8 mouse cellular contexts compared by ENCODE assay signal in the genomic region with DNA sequence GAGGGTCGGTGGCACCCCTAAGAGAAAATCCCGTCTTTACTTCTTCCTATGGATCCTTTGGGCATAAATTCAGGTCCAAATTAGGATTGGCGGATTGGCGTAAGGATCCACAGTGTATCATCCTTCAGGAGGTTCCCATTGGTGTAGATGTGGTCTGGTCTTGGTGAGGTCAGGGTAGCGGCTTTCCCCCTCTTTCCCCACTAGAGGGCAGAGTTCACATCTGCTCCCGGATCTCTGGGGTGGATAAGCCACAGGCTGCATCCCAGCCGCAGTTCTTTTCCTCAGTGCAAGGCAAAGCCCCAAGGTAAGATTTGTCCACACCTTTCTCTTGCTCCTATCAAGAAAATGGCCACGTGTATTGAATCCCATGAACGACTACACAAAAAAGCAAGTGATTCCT. TPM values are rescaled to one million over a fixed set of nuclear protein-coding genes. Genes with fewer than 3 reads are reported as not detected.
DNase-seq lines count a peak whose midpoint lies in the region; ATAC-seq and TF ChIP-seq lines count a peak whose summit lies in the region.

No protein-coding gene starts in this region.

- peak; percentile 76 for TF ChIP-seq CTCF in hindbrain, postnatal 0 days (IDR thresholded peaks at IDR 0.05; ENCODE audit: low read depth)

- no peaks in the 10 kb centered on the region for H3K36me3 ChIP-seq in forebrain, embryonic 16.5 days (ENCODE audit: control insufficient read depth, insufficient read depth)
- H3K36me3 ChIP-seq in hindbrain, postnatal 0 days (ENCODE audit: insufficient read depth, low read length): no peaks in the 10 kb centered on the region
- no peaks in the 10 kb centered on the region for H3K36me3 ChIP-seq in splenic B cell, adult 2 months (ENCODE audit: control insufficient read depth, insufficient read depth, low read length, poor library complexity, severe bottlenecking)

- no peaks in the 10 kb centered on the region for H3K9me3 ChIP-seq in forebrain, embryonic 16.5 days (ENCODE audit: control insufficient read depth, low read length)
- no peaks in the 10 kb centered on the region for H3K9me3 ChIP-seq in hindbrain, postnatal 0 days (ENCODE audit: low read length)

- no peaks in the 10 kb centered on the region for H3K4me1 ChIP-seq in forebrain, embryonic 16.5 days (replicated peaks; ENCODE audit: control insufficient read depth, insufficient read depth, low read length)
- H3K4me1 ChIP-seq in hindbrain, postnatal 0 days (ENCODE audit: insufficient read depth, low read length): no peaks in the 10 kb centered on the region

- peak; percentile 72 for ATAC-seq in forebrain, embryonic 16.5 days
- ATAC-seq in hindbrain, postnatal 0 days: peak; percentile 80
- peak; percentile 94 for ATAC-seq in megakaryocyte-erythroid progenitor cell, adult 5-6 weeks (replicated peaks; ENCODE audit: low FRiP score, low TSS enrichment, poor library complexity, severe bottlenecking)

- H3K4me2 ChIP-seq in forebrain, embryonic 16.5 days (ENCODE audit: low read length): no peak overlapping the region
- no peak overlapping the region for H3K4me2 ChIP-seq in hindbrain, postnatal 0 days (ENCODE audit: low read depth, low read length)

- peak; percentile 41 for DNase-seq in 3134 (ENCODE audit: extremely low read depth, insufficient read length, low spot score)
- peak; percentile 22 for DNase-seq in MEL-GATA-1-ER (ENCODE audit: extremely low read depth, low read depth)
- peak; percentile 53 to 56 for DNase-seq in cerebellum, adult 18-20 months
- DNase-seq in hindbrain, postnatal 0 days (ENCODE audit: low spot score): peak; percentile 77
- peak; percentile 27 to 46 for DNase-seq in left cerebral cortex, adult 18-20 months (ENCODE audit: low spot score in 2 of 2)
- peak; percentile 61 for DNase-seq in splenic B cell, adult 2 months (ENCODE audit: low read depth, low spot score)

- no peak overlapping the region for H3K4me3 ChIP-seq in forebrain, embryonic 16.5 days (replicated peaks; ENCODE audit: low read length)
- no peak overlapping the region for H3K4me3 ChIP-seq in hindbrain, postnatal 0 days (ENCODE audit: low read length)

- H3K9ac ChIP-seq in forebrain, embryonic 16.5 days (replicated peaks; ENCODE audit: low read depth, low read length): no peak overlapping the region
- H3K9ac ChIP-seq in hindbrain, postnatal 0 days (replicated peaks; ENCODE audit: low read length): no peak overlapping the region

- no peaks in the 10 kb centered on the region for H3K27me3 ChIP-seq in forebrain, embryonic 16.5 days (replicated peaks; ENCODE audit: control insufficient read depth, insufficient read depth, low read length)
- no peaks in the 10 kb centered on the region for H3K27me3 ChIP-seq in hindbrain, postnatal 0 days (ENCODE audit: insufficient read depth, low read length)
- H3K27me3 ChIP-seq in splenic B cell, adult 2 months (ENCODE audit: control insufficient read depth, insufficient read depth, low read length, poor library complexity, severe bottlenecking): no peaks in the 10 kb centered on the region

- WGBS in forebrain, embryonic 16.5 days: 28% methylated on average over 9 of the region's 9 CpGs
- 24% methylated on average over 9 of the region's 9 CpGs for WGBS in hindbrain, postnatal 0 days

- H3K27ac ChIP-seq in forebrain, embryonic 16.5 days (ENCODE audit: low read length): no peak overlapping the region
- H3K27ac ChIP-seq in hindbrain, postnatal 0 days: no peak overlapping the region

RNA-seq across cellular contexts. Expression of a gene that starts 51.8 kb away (rescaled TPM):
- polyA plus RNA-seq in forebrain, embryonic 16.5 days (2015; fragmentation: Nextera tagmentation; extraction: Ambion mirVana): 0.11 and 0.35 TPM in 2 replicates
- 12.3 and 12.8 TPM in 2 replicates for total RNA-seq in hindbrain, postnatal 0 days (2014; rRNA removed)
- 4.2 and 5.2 TPM in 2 replicates for polyA plus RNA-seq in hindbrain, postnatal 0 days (2015; fragmentation: Nextera tagmentation; extraction: Ambion mirVana)
- total RNA-seq in left cerebral cortex, adult 18-20 months (2021): 1 to 10 TPM; 1.5 to 4.3 TPM
- 0.77 and 1.7 TPM in 2 replicates for total RNA-seq in megakaryocyte-erythroid progenitor cell, adult 5-6 weeks (2014; fragmentation: Nextera tagmentation)
- not detected in 2 replicates for total RNA-seq in megakaryocyte-erythroid progenitor cell, adult 5-6 weeks (2017)

Comparison
In these comparisons a context has a peak if more than half of its experiments do, and no peak if none do; other contexts are left out.
1. DNase-seq: peak in every context shown above with its lines; median percentile 77 in hindbrain, postnatal 0 days; 61 in splenic B cell, adult 2 months; 54 in cerebellum, adult 18-20 months; 41 in 3134; 36 in left cerebral cortex, adult 18-20 months; 22 in MEL-GATA-1-ER.